Mouse (Mus musculus): ENCODE results near the gene Gm17631. TPM values are rescaled to one million over a fixed set of nuclear protein-coding genes. Genes with fewer than 3 reads are reported as not detected.

Gene Gm17631
- not detected for total RNA-seq (2023)

GRCm38 (mm10) chr6:129862349-129862748, at the start of gene Gm17631:
Gm17631 (plus strand) TSS chr6:129862649.

GRCm38 (mm10) chr6:129876549-129876948, 14.1 kb downstream of the Gm17631 start, which contains the start of gene Klra17:
Klra17 (minus strand) TSS chr6:129876672.

Other genes with a start within 250 kb of the Gm17631 start
- 2.9 TPM for gene Klrk1, start 238.8 kb upstream of the Gm17631 start, total RNA-seq (2023)
- not detected for gene Klrc3, start 219.3 kb upstream of the Gm17631 start, total RNA-seq (2023)
- 3.6 TPM for gene Klrc2, start 202.0 kb upstream of the Gm17631 start, total RNA-seq (2023)
- gene Klrc1, start 183.7 kb upstream of the Gm17631 start, total RNA-seq (2023): 2.0 TPM
- 0.97 TPM for gene Klri1, start 145.5 kb upstream of the Gm17631 start, total RNA-seq (2023)
- 1.1 TPM for gene Klri2, start 122.2 kb upstream of the Gm17631 start, total RNA-seq (2023)
- gene Gm156, start 78.4 kb upstream of the Gm17631 start, total RNA-seq (2023): not detected
- 0.50 TPM for gene Klra17, start 14.0 kb downstream of the Gm17631 start, total RNA-seq (2023)
- gene Klra5, start 55.0 kb downstream of the Gm17631 start, total RNA-seq (2023): not detected
- not detected for gene Klra6, start 164.3 kb downstream of the Gm17631 start, total RNA-seq (2023)
- 1.8 TPM for gene Klra4, start 204.6 kb downstream of the Gm17631 start, total RNA-seq (2023)